Mouse (Mus musculus) neutrophil, adult 59 days (primary cell): ENCODE measurements around the gene Zfp341. TPM values are rescaled to one million over a fixed set of nuclear protein-coding genes. Genes with fewer than 3 reads are reported as not detected.

Source experiments
- total RNA-seq, 2 experiments: library from RNA; stranded (reverse); gene quantifications; 1 replicate in 1 of 2; 2 replicates in 1 of 2; pipeline ENCODE4 v1.2.4; 2023

The Zfp341 gene
- 1 to 10 TPM; 4.0 to 4.6 TPM for total RNA-seq

DNA sequence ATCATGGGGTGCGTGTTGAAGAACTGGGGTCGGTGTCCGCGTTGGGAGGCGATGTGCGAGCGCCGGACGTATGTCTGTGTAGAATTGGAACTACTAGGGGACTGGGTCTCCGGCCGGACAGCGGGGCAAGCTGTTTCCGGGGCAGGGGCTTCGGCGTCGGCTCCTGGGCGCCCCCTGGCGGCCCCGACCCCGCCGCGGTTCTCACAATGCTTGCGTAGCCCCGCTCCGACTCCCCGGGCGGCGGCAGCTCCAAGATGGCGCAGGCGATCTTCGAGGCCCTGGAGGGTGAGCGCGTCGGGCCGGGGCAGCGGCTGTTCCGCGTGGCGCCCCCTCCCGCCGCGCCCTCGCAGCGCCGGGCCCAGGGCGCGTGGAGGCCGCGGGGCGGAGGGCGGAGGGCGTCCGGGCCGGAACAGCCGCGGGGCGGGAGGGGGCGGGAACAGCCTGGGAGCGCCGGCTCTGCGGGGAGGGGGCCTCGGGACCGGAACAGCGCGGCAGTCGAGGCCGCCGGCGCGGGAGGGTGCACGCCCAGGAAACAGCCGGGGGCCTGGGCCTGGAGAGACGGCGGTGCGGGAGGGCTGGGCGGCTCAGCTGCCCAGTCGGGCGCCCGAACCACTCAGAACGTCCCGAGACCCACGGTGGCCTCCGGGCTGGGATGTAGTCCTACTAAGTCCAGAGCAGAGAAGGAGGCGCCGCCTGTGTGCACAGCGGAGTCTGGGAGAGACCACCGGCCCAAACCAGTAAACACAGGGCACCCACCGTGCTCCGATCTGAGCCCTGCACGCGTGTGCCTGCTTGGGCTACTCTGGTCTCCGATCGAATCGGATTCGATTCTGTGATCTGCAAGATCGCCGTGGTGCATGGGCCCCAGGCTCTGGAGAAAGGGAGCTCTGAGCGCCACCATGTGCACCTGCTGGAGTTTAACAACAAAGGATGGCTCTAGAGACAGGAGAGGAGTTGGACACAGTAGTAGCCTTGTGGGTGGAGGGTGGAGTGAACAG is at the start of gene Zfp341, which contains the start of gene 4930519P11Rik:
TSS of gene Zfp341 (plus strand) at position 180 of the 998 bp plus-strand sequence.
TSS of gene 4930519P11Rik (minus strand) at position 320 of the 998 bp plus-strand sequence.

GRCm38 (mm10) chr2:154569836-154570286 is 43.2 kb upstream of the Zfp341 start, which contains the start of gene E2f1:
Gene E2f1, minus strand, starts transcription at chr2:154569892.

GRCm38 (mm10) chr2:154603638-154604153 is 9.4 kb upstream of the Zfp341 start, which contains the start of gene Pxmp4:
Gene Pxmp4, minus strand, starts transcription at chr2:154603708.

DNA sequence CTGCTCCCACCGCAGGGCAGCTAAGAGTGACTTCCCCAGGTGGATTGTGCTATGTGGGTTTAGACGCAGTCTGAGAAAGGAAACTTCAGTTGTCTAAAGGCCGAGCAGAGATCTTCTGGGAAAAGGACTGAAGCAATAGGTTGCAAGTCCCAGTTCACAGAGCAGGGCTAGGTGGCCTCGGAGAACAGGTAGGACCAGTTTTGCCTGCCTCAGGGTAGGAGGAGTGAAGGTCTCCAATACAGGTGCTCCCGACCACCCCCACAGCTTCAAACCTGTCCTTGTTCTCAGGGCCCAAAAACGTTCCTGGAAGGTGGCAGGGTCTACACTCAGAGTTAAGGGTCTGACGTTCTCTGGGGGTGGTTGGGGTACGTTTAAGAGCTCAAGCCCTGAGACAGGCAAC is 38.3 kb downstream of the Zfp341 start, which contains the start of gene Chmp4b:
TSS of gene Chmp4b (plus strand) at position 343 of the 400 bp plus-strand sequence.

Other genes starting within 250 kb of the Zfp341 start
- 1 to 10 TPM; 4.1 to 5.6 TPM for gene Cdk5rap1, start 240.3 kb upstream of the Zfp341 start, total RNA-seq
- gene Snta1, start 205.2 kb upstream of the Zfp341 start, total RNA-seq, result 1 to 10 TPM; 1.2 to 2.2 TPM
- 10 to 100 TPM; 17.1 to 28.7 TPM for gene Cbfa2t2, start 176.8 kb upstream of the Zfp341 start, total RNA-seq
- not detected for gene 1700003F12Rik, start 66.2 kb upstream of the Zfp341 start, total RNA-seq
- under 1 TPM in 1 of 2 experiments, not detected in 1; 0.51 TPM for gene Actl10, start 61.5 kb upstream of the Zfp341 start, total RNA-seq
- 1 to 10 TPM; 1.1 to 1.8 TPM for gene Necab3, start 54.4 kb upstream of the Zfp341 start, total RNA-seq
- gene E2f1, start 43.4 kb upstream of the Zfp341 start, total RNA-seq, result 10 to 100 TPM; 17.8 to 21.5 TPM
- 10 to 100 TPM; 15.6 to 16.3 TPM for gene Pxmp4, start 9.6 kb upstream of the Zfp341 start, total RNA-seq
- gene 4930519P11Rik, start 140 bp downstream of the Zfp341 start, total RNA-seq, result not detected
- gene Chmp4b, start 38.4 kb downstream of the Zfp341 start, total RNA-seq, result 100 to 1,000 TPM; 181 to 190 TPM
- gene Gm14214, start 156.7 kb downstream of the Zfp341 start, total RNA-seq, result not detected
- 100 to 1,000 TPM; 176 to 184 TPM for gene Raly, start 177.8 kb downstream of the Zfp341 start, total RNA-seq
- gene a, start 178.1 kb downstream of the Zfp341 start, total RNA-seq, result not detected